Mouse (Mus musculus) CD4-positive helper T cell, adult 2 months (primary cell): Measurements from ENCODE around the gene Rhbdf1.

ENCODE experiments used
- DNase-seq: peaks from one replicate; pipeline ENCODE4 v3.0.0-alpha.2; 2012; ENCODE audit warnings: low read depth, missing footprints, low spot score

The Rhbdf1 gene

DNA sequence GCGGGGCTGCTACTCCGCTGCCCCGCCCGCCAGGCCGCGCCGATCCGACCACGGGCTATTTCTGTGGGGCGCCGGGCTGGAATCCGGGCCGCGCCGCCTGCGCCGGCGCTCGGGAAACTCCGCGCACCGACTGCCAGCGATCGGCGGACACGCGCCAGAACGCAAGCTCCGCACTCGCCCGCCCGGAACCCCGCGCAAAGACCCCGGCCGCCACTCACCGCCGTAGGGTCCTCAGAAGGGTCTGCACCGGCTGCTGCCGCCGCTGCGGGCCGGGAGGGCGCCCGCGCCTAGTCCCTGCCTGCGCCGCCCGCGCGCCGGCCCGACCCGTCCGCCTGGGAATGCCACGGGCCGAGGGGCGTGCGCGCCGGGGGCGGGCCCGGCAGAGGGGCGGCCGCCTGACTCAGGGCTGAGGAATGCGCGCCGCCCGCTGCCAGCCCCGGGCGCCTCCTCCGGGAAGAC lies at the start of gene Rhbdf1:
Gene Rhbdf1 (minus strand): TSS at position 350 of the 459 bp plus-strand sequence.
- DNase-seq = peak; percentile 29

- DNase-seq = no peak
Measured at GRCm38 (mm10) chr11:32271178-32271577, 49.1 kb upstream of the Rhbdf1 start.

- DNase-seq = no peak
Measured at GRCm38 (mm10) chr11:32268952-32269351, 46.9 kb upstream of the Rhbdf1 start.

GRCm38 (mm10) chr11:32267964-32268363 lies 45.9 kb upstream of the Rhbdf1 start:
- DNase-seq = no peak

DNA sequence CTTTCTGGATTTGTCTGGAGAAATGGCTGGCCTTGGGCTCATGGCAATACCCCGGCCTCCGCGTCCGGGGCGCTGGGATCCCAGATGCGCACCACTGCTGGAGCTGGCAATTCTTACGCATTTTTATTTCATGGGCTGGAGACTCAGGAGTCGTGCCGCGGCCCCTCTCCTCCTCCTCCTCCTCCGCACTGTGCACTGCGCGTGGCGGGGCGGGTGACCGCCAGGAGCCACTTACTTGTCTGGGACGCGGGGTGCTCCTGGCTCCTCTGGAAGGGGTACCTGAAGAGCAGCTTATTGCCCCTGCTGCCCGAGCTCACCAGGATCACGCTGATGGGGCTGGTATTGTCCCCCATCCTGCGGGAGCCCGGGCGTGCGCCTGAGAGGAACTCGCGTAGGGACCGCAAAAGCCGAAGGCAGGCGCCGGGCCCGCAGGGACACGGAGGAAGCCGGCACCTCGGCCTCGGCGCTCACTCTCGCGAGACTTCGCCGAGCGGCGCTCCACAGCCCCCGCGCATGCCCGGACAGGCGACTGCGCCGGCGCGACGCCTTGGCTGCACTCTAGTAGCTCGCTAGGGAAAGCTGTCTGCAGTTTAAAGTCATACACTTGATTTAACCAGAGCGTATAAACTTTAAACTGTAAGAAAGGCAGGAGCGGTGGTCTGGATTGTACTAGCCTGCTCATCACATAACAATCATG lies 45.2 kb upstream of the Rhbdf1 start, which contains the start of gene Nprl3:
Gene Nprl3 (minus strand): TSS at position 520 of the 697 bp plus-strand sequence.
- DNase-seq = peak; percentile 96

GRCm38 (mm10) chr11:32266776-32267175 lies 44.7 kb upstream of the Rhbdf1 start:
- peak; percentile 7 for DNase-seq

GRCm38 (mm10) chr11:32266194-32266593 lies 44.1 kb upstream of the Rhbdf1 start:
- no peak for DNase-seq

DNA sequence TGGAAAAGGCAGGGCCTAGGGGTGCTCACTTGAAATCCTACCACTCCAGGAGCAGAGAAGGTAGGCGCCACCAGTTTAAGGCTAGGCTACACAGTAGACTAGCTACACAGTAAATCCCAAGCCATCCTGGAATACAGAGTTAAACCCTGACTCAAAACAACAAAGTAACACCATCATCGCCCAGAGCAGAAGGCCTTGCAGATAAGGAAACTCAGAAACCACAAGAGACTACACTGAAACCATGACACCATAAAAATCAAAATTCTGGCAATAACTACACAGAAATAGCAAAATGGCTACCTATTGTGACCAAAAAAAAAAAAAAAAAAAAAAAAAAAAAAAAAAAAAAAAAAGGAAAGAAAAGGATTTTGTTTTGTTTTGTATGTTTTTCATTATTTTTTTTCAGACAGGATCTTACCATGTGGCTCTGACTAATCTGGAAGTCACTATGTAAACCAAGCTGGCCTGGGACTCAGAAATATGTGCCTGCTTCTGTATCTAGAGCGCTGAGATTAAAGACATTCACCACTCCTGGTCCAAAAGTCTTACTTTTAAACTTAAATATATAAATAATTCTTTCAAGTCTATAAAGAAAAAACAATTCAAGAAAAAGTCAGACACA lies 43.1 kb upstream of the Rhbdf1 start:
- DNase-seq = peak; percentile 7

- no peak for DNase-seq
Measured at GRCm38 (mm10) chr11:32262674-32263415, 40.7 kb upstream of the Rhbdf1 start.

DNA sequence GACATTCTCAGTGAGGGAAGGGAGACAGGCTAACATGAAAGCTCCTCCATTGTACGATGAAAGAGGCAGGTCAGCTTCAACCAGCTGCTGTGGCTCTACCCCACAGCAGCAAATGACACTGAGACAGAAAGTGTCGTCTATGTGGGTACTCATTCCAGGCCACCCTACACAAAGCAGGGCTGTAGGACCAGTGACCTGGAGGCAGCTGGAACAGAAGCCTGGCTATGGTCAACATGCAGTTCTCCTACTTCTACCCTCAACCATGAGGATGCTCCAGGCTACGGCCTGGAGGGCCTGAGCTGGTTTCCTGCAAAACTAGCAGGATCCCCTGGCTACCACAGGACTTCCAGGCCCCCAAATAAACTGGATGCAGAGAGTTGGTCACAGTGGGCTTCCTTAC lies 34.5 kb upstream of the Rhbdf1 start:
- DNase-seq = no peak

DNA sequence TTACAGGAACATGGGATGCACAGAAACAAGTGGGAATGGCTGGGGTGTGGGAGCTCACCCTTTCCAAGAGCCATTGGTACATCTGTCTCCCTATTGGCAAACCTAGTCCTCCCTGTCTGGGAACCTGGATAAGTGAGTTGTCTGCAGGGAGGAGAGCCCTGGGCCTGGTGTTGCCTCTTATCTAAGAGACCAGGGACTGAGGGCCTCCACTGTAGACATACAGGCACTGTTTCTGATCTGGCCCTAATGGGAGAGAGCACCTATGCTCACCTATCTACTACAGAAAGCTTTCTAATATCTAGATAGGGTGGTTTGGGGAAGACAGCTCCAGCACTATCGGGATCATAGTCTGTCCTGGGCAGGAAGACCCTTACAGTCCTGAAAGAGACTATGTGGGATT lies 34.0 kb upstream of the Rhbdf1 start:
- no peak for DNase-seq

GRCm38 (mm10) chr11:32253121-32253520 lies 31.0 kb upstream of the Rhbdf1 start:
- DNase-seq = no peak

- no peak for DNase-seq
Measured at GRCm38 (mm10) chr11:32250880-32251763, 29.0 kb upstream of the Rhbdf1 start.

DNA sequence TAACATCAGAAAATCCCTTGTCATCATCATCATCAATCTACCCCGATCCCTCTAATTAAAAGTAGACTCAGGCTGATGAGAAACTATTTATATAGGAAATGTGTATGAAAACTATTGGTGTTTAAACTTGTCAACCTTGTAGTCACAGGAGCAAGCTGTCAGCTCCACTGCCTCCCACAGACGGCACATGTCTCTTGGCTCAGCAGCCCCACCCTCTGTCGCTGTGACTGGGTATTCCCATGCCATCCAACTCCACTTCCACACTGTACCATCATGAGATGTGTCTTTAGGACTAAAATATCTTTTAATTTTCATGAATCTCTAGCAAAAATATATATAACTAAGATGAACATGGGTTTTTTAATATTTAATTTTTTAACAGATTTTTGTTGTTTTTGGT lies 26.2 kb upstream of the Rhbdf1 start:
- no peak for DNase-seq

DNA sequence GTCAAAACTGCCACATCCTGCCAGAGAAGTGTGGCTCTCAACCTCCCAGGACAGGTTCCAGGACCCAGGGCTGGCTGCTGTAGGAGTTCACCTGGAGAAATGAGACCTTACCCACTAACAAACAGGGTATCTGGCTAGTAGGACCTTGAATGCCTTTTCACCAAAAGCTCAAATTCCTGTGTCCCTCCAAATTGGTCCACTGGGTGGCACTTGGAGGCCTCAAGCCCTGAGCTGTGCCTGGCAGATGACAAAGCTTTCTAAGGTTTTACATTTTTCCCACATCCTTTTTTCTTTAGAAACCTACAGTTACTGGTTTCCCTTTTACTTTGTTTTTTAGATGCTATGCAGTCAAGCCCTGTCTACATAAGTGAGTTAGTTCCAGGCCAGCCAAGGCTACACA lies 25.0 kb upstream of the Rhbdf1 start:
- no peak for DNase-seq

DNA sequence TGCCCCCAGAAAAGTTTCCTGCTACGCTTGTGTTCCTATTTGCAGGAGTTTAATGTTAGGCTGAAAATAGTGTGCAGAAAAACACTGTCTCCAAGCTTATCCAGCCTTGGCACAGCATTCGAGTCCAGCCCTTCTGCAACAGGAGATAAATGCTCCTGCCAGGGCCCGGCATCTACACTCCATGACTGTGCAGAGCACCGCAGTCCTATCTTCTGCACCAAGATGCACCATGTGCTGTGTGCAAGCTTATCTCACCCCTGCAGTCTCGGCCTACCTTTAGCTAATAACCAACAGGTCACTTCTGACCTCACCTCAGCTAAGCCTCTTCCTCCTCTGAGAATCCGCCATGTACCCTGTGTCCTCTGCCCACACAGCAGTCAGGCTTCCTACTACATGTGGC lies 23.5 kb upstream of the Rhbdf1 start:
- no peak for DNase-seq

GRCm38 (mm10) chr11:32244617-32245016 lies 22.5 kb upstream of the Rhbdf1 start:
- DNase-seq = no peak

DNA sequence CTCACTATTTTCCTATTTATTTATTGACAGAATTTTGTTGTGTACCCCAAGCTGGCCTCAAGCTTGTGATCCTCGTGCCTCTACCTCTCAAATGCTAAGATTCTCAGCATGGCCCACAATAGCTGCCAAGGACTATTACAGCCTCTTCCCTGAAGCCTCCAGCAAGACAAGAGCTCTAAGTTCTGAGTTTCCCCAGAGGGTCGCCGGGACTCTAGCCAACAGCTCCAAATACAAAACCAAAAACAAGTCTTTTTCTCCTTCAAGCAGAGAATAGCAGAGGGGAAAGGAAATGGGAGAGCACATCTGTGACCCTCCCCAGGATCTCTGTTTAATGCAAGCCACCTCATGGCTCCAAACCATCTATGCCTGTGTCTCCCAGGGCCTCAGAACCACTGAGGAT lies 22.0 kb upstream of the Rhbdf1 start:
- DNase-seq = no peak

DNA sequence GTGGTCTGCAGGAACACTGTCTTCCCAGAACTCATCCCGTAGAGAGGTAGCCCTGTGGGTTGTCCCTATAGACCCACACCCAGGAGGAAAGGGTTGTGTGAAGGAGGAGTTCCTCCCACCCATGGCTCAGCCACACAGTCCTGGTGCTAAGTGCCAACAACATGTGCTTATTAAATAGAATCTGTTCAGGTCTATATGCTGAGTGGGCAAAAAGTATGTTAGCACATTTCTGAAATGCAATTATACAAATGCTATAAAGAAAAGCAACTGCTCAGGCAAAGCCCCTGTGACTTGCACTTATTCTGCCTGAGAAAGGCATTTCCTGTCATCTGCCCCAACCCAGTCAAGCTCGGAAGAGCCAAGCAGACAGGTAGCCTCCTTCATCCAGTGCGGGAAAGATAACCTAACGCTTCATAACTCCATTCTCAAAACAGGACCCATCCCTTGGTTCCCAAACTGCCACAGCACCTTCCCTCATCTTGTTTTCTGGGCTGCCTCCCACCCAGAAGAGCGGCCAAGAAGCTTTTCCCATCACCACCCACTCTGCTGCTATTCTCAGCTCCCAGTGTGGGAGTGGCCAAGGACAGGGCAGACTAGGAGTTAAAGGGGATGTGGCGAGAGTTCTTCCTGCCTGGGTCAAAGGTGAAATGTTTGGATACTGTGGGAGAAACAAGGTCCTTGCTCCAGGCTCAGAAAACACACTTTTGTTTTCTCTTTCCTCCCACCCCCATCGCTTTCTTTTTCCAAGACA lies 21.3 kb upstream of the Rhbdf1 start:
- no peak for DNase-seq

DNA sequence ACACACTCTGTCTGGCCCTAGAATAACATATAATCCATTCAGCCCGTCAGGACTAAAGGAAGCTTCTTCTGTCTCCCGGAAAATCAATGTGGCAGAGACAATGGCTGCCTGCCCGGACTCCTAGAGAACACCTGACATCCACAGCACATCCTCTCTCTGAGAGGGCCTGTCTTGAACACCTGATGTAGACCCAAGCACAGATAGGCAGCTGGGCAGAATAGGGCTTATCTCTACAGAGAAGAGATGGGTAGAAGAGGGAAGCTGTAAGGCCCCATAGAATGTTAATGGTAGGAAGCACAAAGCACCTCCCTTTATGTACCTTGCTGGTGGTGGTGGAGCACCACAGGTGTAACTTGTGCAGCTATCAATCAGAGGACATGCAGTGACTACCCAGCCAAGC lies 20.1 kb upstream of the Rhbdf1 start:
- DNase-seq = no peak

DNA sequence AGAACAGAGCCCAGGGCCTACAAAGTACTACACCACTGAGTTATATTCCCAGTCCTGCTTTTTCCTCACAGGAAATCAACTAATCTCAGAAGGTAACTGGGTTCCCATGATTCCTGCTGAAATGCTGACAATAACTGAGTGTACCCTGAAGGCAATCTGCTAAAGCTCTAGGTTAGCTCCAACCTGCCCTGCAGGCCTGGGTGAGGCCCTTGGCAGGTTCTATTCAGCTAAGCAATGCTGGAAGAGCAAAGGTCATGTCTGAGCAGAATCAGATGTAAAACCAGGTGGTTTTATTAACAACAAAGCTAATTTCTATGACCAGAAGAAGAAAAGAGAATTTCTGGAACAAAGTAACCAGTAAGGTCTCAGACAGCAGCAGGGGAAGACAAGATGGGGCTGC lies 19.3 kb upstream of the Rhbdf1 start:
- DNase-seq = no peak
